Mouse (Mus musculus): ENCODE measurements around the gene Egf. TPM values are rescaled to one million over a fixed set of nuclear protein-coding genes. Genes with fewer than 3 reads are reported as not detected.

Egf gene
- 0.88 TPM for polyA plus RNA-seq (2017; shearing (Covaris generic))

GRCm38 (mm10) chr3:129754650-129755604, at the start of gene Egf:
Gene Egf, minus strand, starts transcription at chr3:129755316.

GRCm38 (mm10) chr3:129803765-129804164, 48.6 kb upstream of the Egf start, which contains the start of gene Lrit3:
Gene Lrit3, minus strand, starts transcription at chr3:129804030.

Other genes with a start within 250 kb of the Egf start
- 13.6 TPM for gene Elovl6, start 223.0 kb downstream of the Egf start, polyA plus RNA-seq (2017; shearing (Covaris generic))
- gene Lrit3, start 48.7 kb upstream of the Egf start, polyA plus RNA-seq (2017; shearing (Covaris generic)), result not detected
- not detected for gene Rrh, start 67.3 kb upstream of the Egf start, polyA plus RNA-seq (2017; shearing (Covaris generic))
- gene Gar1, start 76.1 kb upstream of the Egf start, polyA plus RNA-seq (2017; shearing (Covaris generic)), result 44.6 TPM
- gene Cfi, start 80.6 kb upstream of the Egf start, polyA plus RNA-seq (2017; shearing (Covaris generic)), result not detected
- 1.1 TPM for gene Pla2g12a, start 123.3 kb upstream of the Egf start, polyA plus RNA-seq (2017; shearing (Covaris generic))
- gene Casp6, start 146.1 kb upstream of the Egf start, polyA plus RNA-seq (2017; shearing (Covaris generic)), result 78.2 TPM
- 41.0 TPM for gene Mcub, start 214.9 kb upstream of the Egf start, polyA plus RNA-seq (2017; shearing (Covaris generic))